In the genomic region with DNA sequence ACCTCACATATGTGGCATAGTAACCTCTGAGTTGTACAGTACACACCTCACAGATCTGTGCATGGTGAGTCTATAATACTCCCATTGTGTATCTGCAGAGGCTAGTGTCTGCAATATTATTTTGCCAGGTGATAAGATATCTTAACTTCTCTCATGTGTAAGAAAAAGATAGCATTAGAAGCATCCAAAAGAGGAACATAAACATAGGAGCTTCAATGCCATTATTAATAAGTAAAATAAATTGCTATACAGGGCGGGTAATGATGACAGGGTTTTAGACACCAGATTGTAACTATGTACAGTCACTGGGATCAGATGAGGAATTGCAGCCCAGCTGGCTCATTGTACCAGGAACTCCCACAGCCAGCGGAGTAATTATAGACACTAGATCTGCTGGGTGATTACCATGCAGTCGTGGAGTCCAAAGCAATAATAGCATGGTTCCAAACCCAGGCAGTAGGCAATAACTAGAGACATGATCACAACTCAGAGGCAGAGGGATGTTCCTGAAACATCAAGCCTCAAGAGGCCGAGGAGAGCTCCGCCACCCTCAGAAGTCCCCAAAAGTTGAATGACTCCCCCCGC, we compare ENCODE assay signal across 17 mouse cellular contexts. TPM values are rescaled to one million over a fixed set of nuclear protein-coding genes. Genes with fewer than 3 reads are reported as not detected.
DNase-seq lines count a peak whose midpoint lies in the region; ATAC-seq lines count a peak whose summit lies in the region.
"Had no signal": no experiment of that assay in that cellular context is flagged by ENCODE, and none has a peak within 500 bp of the region (broad histone marks: within the 10 kb centered on the region; RNA-seq: fewer than 3 reads in every experiment).

No protein-coding gene starts in this region.

- H3K9ac ChIP-seq in forebrain, embryonic 16.5 days (replicated peaks; ENCODE audit: low read depth, low read length): no peak overlapping the region
- no peak overlapping the region for H3K9ac ChIP-seq in liver, embryonic 13.5 days
- no peak overlapping the region for H3K9ac ChIP-seq in hindbrain, embryonic 14.5 days
- H3K9ac ChIP-seq: lung, embryonic 15.5 days; neural tube, embryonic 13.5 days; stomach, embryonic 15.5 days had no signal

- ATAC-seq in forebrain, embryonic 16.5 days: peak; percentile 40; the same call in 1 of the 2 replicates
- ATAC-seq in liver, embryonic 13.5 days (ENCODE audit: low read depth): 0 out of 2 replicates have a peak, but pooled peaks have one; percentile 27
- no peak for ATAC-seq in CD4-positive, CD25-positive, alpha-beta regulatory T cell, adult 4 months
- ATAC-seq in hindbrain, embryonic 14.5 days (ENCODE audit: low FRiP score): no peak
- ATAC-seq: hindbrain, postnatal 0 days; Patski had no signal

- no peaks in the 10 kb centered on the region for H3K27me3 ChIP-seq in forebrain, embryonic 16.5 days (replicated peaks; ENCODE audit: control insufficient read depth, insufficient read depth, low read length)
- no peaks in the 10 kb centered on the region for H3K27me3 ChIP-seq in forebrain, embryonic 10.5 days (ENCODE audit: poor library complexity, severe bottlenecking)
- no peaks in the 10 kb centered on the region for H3K27me3 ChIP-seq in liver, embryonic 13.5 days
- H3K27me3 ChIP-seq in hindbrain, embryonic 14.5 days (ENCODE audit: control insufficient read depth, insufficient read depth, low read length): no peaks in the 10 kb centered on the region
- H3K27me3 ChIP-seq: lung, embryonic 15.5 days; neural tube, embryonic 13.5 days; Patski; stomach, embryonic 15.5 days had no signal

- 79% methylated on average over 6 of the region's 6 CpGs for WGBS in forebrain, embryonic 16.5 days
- WGBS in forebrain, embryonic 10.5 days: 86% methylated on average over 6 of the region's 6 CpGs
- WGBS in liver, embryonic 13.5 days (ENCODE audit: insufficient replicate concordance): 62% methylated on average over 6 of the region's 6 CpGs
- WGBS in hindbrain, embryonic 14.5 days: 82% methylated on average over 6 of the region's 6 CpGs

- H3K4me2 ChIP-seq in forebrain, embryonic 16.5 days (ENCODE audit: low read length): no peak overlapping the region
- H3K4me2 ChIP-seq in liver, embryonic 13.5 days: no peak overlapping the region
- no peak overlapping the region for H3K4me2 ChIP-seq in hindbrain, embryonic 14.5 days (replicated peaks)
- H3K4me2 ChIP-seq: lung, embryonic 15.5 days; neural tube, embryonic 13.5 days; stomach, embryonic 15.5 days had no signal

- H3K27ac ChIP-seq in forebrain, embryonic 16.5 days (ENCODE audit: low read length): no peak overlapping the region
- H3K27ac ChIP-seq in forebrain, embryonic 10.5 days: no peak overlapping the region
- H3K27ac ChIP-seq in liver, embryonic 13.5 days: no peak overlapping the region; the same call in 1 of the 2 replicates
- no peak overlapping the region for H3K27ac ChIP-seq in hindbrain, embryonic 14.5 days
- H3K27ac ChIP-seq: hindbrain, postnatal 0 days; limb, embryonic 10.5 days; lung, embryonic 15.5 days; neural tube, embryonic 13.5 days; stomach, embryonic 15.5 days had no signal

- DNase-seq in forebrain, embryonic 10.5 days (ENCODE audit: extremely low spot score, low spot score): no peak
- no peak for DNase-seq in liver, embryonic 13.5 days
- DNase-seq in liver: no peak
- peak; percentile 69 to 72 for DNase-seq in left cerebral cortex, adult 9 months (ENCODE audit: low spot score in 2 of 2)
- DNase-seq in right cerebral cortex, postnatal 25 days: peak; percentile 36
- DNase-seq in hindbrain, embryonic 14.5 days (ENCODE audit: low spot score): no peak
- DNase-seq: cerebellum, adult 9-10 months; embryo, embryonic 11 days; retina, postnatal 1 day had no signal

- no peaks in the 10 kb centered on the region for H3K36me3 ChIP-seq in forebrain, embryonic 16.5 days (ENCODE audit: control insufficient read depth, insufficient read depth)
- no peaks in the 10 kb centered on the region for H3K36me3 ChIP-seq in forebrain, embryonic 10.5 days (replicated peaks)
- no peaks in the 10 kb centered on the region for H3K36me3 ChIP-seq in liver, embryonic 13.5 days
- H3K36me3 ChIP-seq in hindbrain, embryonic 14.5 days (replicated peaks; ENCODE audit: control insufficient read depth, insufficient read depth): no peaks in the 10 kb centered on the region
- H3K36me3 ChIP-seq: limb, embryonic 10.5 days; lung, embryonic 15.5 days; neural tube, embryonic 13.5 days; stomach, embryonic 15.5 days had no signal

- no peaks in the 10 kb centered on the region for H3K4me1 ChIP-seq in forebrain, embryonic 16.5 days (replicated peaks; ENCODE audit: control insufficient read depth, insufficient read depth, low read length)
- no peaks in the 10 kb centered on the region for H3K4me1 ChIP-seq in forebrain, embryonic 10.5 days
- H3K4me1 ChIP-seq in liver, embryonic 13.5 days (replicated peaks): peaks cover 38% of the 10 kb centered on the region
- no peaks in the 10 kb centered on the region for H3K4me1 ChIP-seq in hindbrain, embryonic 14.5 days (replicated peaks; ENCODE audit: control insufficient read depth, insufficient read depth, low read length)
- H3K4me1 ChIP-seq: limb, embryonic 10.5 days; lung, embryonic 15.5 days; neural tube, embryonic 13.5 days; stomach, embryonic 15.5 days had no signal

- H3K9me3 ChIP-seq in forebrain, embryonic 16.5 days (ENCODE audit: control insufficient read depth, low read length): no peaks in the 10 kb centered on the region
- no peaks in the 10 kb centered on the region for H3K9me3 ChIP-seq in forebrain, embryonic 10.5 days
- H3K9me3 ChIP-seq in liver, embryonic 13.5 days (replicated peaks): no peaks in the 10 kb centered on the region
- H3K9me3 ChIP-seq in hindbrain, embryonic 14.5 days (ENCODE audit: control insufficient read depth, low read length): no peaks in the 10 kb centered on the region
- H3K9me3 ChIP-seq: limb, embryonic 10.5 days; lung, embryonic 15.5 days; neural tube, embryonic 13.5 days; stomach, embryonic 15.5 days had no signal

- H3K4me3 ChIP-seq in forebrain, embryonic 16.5 days (replicated peaks; ENCODE audit: low read length): no peak overlapping the region
- no peak overlapping the region for H3K4me3 ChIP-seq in forebrain, embryonic 10.5 days
- H3K4me3 ChIP-seq in liver, embryonic 13.5 days (replicated peaks): no peak overlapping the region
- no peak overlapping the region for H3K4me3 ChIP-seq in hindbrain, embryonic 14.5 days (replicated peaks; ENCODE audit: low read length)
- H3K4me3 ChIP-seq: limb, embryonic 10.5 days; lung, embryonic 15.5 days; neural tube, embryonic 13.5 days; stomach, embryonic 15.5 days had no signal

RNA-seq across cellular contexts. Expression of a gene that starts 25.0 kb away (rescaled TPM):
- polyA plus RNA-seq in forebrain, embryonic 16.5 days (2015; fragmentation: Nextera tagmentation; extraction: Ambion mirVana): 1.4 and 2.5 TPM in 2 replicates
- polyA plus RNA-seq in forebrain, embryonic 10.5 days (2016; fragmentation: Nextera tagmentation; extraction: Ambion mirVana): 0.26 and 0.51 TPM in 2 replicates
- polyA plus RNA-seq in liver, embryonic 13.5 days (2015; fragmentation: Nextera tagmentation; extraction: Ambion mirVana): 1.4 and 1.8 TPM in 2 replicates
- polyA plus RNA-seq in CD4-positive, CD25-positive, alpha-beta regulatory T cell, adult 4 months (2017; shearing (Covaris generic)): 1 to 10 TPM; 4.5 to 6.5 TPM
- 2.8 and 3.4 TPM in 2 replicates for polyA plus RNA-seq in hindbrain, embryonic 14.5 days (2014; fragmentation: Nextera tagmentation; extraction: Ambion mirVana)

RNA-seq across cellular contexts. Expression of a gene that starts 31.2 kb away (rescaled TPM):
- 97.4 and 115 TPM in 2 replicates for polyA plus RNA-seq in forebrain, embryonic 16.5 days (2015; fragmentation: Nextera tagmentation; extraction: Ambion mirVana)
- polyA plus RNA-seq in forebrain, embryonic 10.5 days (2016; fragmentation: Nextera tagmentation; extraction: Ambion mirVana): 32.6 and 33.0 TPM in 2 replicates
- polyA plus RNA-seq in liver, embryonic 13.5 days (2015; fragmentation: Nextera tagmentation; extraction: Ambion mirVana): 0.36 and 0.52 TPM in 2 replicates
- under 1 TPM; 0.60 to 0.69 TPM for polyA plus RNA-seq in CD4-positive, CD25-positive, alpha-beta regulatory T cell, adult 4 months (2017; shearing (Covaris generic))
- 148 and 151 TPM in 2 replicates for polyA plus RNA-seq in hindbrain, embryonic 14.5 days (2014; fragmentation: Nextera tagmentation; extraction: Ambion mirVana)

RNA-seq across cellular contexts. Expression of a gene that starts 48.9 kb away (rescaled TPM):
- 68.6 and 95.7 TPM in 2 replicates for polyA plus RNA-seq in forebrain, embryonic 16.5 days (2015; fragmentation: Nextera tagmentation; extraction: Ambion mirVana)
- 60.6 and 61.5 TPM in 2 replicates for polyA plus RNA-seq in forebrain, embryonic 10.5 days (2016; fragmentation: Nextera tagmentation; extraction: Ambion mirVana)
- polyA plus RNA-seq in liver, embryonic 13.5 days (2015; fragmentation: Nextera tagmentation; extraction: Ambion mirVana): 16.3 and 22.9 TPM in 2 replicates
- polyA plus RNA-seq in CD4-positive, CD25-positive, alpha-beta regulatory T cell, adult 4 months (2017; shearing (Covaris generic)): 10 to 100 TPM; 23.4 to 27.4 TPM
- polyA plus RNA-seq in hindbrain, embryonic 14.5 days (2014; fragmentation: Nextera tagmentation; extraction: Ambion mirVana): 65.3 and 66.7 TPM in 2 replicates

Comparison
In these comparisons a context has a peak if more than half of its experiments do, and no peak if none do; other contexts are left out.
1. ATAC-seq: peak in forebrain, embryonic 16.5 days (single experiment) and liver, embryonic 13.5 days (single experiment); none in CD4-positive, CD25-positive, alpha-beta regulatory T cell, adult 4 months (single experiment) and hindbrain, embryonic 14.5 days (single experiment).
2. DNase-seq: peak in left cerebral cortex, adult 9 months (2 of 2) and right cerebral cortex, postnatal 25 days (single experiment); none in forebrain, embryonic 10.5 days (single experiment), liver, embryonic 13.5 days (single experiment), liver (single experiment) and hindbrain, embryonic 14.5 days (single experiment).
3. RNA of a gene that starts 31.2 kb away (polyA plus RNA-seq): 148 to 151 TPM in hindbrain, embryonic 14.5 days, 97.4 to 115 TPM in forebrain, embryonic 16.5 days and 32.6 to 33.0 TPM in forebrain, embryonic 10.5 days; 0.60 to 0.69 TPM in CD4-positive, CD25-positive, alpha-beta regulatory T cell, adult 4 months and 0.36 to 0.52 TPM in liver, embryonic 13.5 days; every median in the first group is over 10 times any median in the second.